Mouse (Mus musculus): ENCODE results near the gene Msi1. TPM values are rescaled to one million over a fixed set of nuclear protein-coding genes. Genes with fewer than 3 reads are reported as not detected.

The Msi1 gene
- polyA plus RNA-seq, 1 experiment from 2014 or later, result 17.1 TPM

DNA sequence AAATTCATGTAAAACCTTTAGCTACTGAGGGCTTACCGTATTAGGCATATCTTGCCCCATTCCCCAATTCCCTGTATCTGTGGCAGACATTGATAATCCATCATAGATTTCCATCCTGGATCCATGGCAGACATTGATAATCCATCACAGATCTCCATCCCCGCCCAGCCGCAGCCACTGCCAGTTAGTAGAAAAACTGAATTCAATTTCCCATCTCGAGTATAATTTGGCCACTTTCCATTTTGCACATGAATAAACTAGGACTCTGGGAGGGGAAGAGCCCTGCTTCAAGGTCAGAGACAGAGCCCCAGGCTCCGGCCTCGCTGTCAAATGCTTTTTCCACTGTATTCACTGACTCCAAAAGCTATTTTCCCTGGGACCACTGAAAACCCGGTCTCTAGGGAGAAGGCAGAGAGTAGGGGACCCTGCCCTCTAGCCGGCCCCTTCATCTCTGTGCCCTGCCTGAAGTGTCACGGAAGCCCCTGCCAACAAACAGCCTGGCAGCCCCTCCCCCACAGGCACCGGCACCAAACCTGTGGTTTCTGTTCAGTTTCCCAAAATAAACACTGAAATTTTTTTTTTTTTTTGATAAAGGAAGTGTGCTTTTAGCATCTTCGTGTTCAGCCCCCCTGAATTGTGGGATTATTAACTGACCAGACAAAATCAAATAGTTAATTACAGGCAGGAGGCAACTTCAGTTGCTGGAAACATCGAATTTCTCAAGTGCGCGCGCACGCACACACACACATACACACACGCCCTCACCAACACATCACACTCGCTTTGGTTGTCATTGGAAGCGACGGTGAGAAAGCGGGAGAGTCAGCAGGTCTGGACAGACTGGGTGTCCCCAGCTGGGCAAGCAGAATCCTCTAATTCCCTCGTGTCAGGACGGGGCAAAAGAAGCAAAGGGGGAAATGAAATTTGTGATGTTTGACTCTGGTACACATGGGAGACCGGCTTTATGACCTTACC lies 14.0 kb upstream of the Msi1 start:
- Histone ChIP-seq H3K36me3 (no peaks in the 10 kb centered on the region), H3K9me3 (no peaks in the 10 kb centered on the region), H3K4me3 (peak overlapping the region; percentile 37), H3K27me3 (ENCODE audit: insufficient read depth, poor library complexity, severe bottlenecking) (0 out of 2 replicates have a peak, but pooled peaks cover 4% of the 10 kb centered on the region), H3K4me1 (0 out of 2 replicates have a peak, but pooled peaks cover 3% of the 10 kb centered on the region), H3K27ac (0 out of 2 replicates have a peak overlapping the region, but pooled peaks have one; percentile 47)
- 56% methylated on average over 24 of the region's 24 CpGs for WGBS
- no peak for DNase-seq (ENCODE audit: low spot score)

DNA sequence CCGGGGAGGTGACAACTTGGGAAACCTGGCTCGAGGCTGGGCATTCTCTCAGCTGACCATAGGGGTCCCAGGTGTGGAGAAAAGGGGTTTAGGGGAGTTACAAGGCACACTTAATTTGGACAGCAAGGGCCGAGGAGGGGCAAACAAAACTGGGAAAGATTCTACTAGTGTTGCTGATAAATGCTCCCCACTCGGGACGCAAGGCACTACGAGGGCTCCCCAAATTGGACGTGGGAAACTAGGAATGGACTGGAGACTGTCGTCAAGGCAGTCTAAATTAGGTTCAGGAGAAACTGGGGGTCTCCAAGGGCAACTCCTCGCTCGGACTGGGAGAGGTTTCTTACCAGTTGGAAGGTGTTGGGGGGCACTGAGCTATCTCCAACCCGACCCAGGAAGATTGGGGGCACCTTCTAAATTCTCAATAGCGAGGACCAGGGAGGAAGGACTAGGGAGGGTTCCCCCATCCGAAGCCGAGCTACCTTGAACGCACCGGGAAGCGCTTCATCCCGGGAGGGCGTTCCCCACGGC lies 504 bp upstream of the Msi1 start:
- Histone ChIP-seq H3K27me3 (ENCODE audit: insufficient read depth, poor library complexity, severe bottlenecking) (peaks cover 41% of the 10 kb centered on the region), H3K27ac (peak overlapping the region; percentile 95), H3K36me3 (peaks cover 10% of the 10 kb centered on the region), H3K4me3 (peak overlapping the region; percentile 94), H3K9me3 (no peaks in the 10 kb centered on the region), H3K4me1 (peaks cover 36% of the 10 kb centered on the region)
- WGBS, result 2% methylated on average over 20 of the region's 20 CpGs
- no peak for DNase-seq (ENCODE audit: low spot score)

DNA sequence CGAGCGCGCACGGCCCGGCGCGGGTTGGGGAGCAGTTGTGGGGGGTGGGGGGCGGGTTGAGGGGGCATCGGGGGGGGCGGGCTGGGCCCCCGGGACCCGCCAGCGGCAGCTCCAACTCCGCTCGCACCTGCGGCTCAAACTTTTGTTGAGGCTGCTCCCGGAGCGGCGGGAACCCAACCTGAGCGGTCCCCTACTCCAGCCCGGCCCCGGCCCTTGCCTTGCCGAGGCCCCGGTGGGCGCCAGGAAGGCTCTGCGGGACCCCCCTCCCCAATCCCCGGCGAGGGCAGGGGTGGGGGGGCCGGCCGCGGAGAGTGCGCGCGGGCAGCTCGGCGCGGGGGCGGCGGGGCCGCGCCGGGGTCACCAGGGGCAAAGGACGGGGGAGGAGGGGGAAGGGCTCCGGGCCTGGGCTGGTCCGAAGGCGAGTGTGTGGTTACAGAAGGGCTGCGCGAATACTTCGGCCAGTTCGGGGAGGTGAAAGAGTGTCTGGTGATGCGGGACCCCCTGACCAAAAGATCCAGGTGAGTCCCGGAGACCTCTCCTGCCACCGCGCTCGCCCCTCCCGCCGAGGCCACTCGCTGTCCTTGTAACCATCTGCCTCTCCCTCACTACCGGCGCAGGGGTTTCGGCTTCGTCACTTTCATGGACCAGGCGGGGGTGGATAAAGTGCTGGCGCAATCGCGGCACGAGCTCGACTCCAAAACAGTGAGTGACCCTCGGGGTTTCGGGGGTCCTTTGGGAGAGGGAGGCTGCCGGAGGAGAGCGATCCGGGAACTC lies 975 bp downstream of the Msi1 start:
- peaks cover 41% of the 10 kb centered on the region for H3K27me3 ChIP-seq (ENCODE audit: insufficient read depth, poor library complexity, severe bottlenecking)
- H3K4me1 ChIP-seq, result peaks cover 47% of the 10 kb centered on the region
- WGBS, result under 1% methylated on average over 60 of the region's 73 CpGs

DNA sequence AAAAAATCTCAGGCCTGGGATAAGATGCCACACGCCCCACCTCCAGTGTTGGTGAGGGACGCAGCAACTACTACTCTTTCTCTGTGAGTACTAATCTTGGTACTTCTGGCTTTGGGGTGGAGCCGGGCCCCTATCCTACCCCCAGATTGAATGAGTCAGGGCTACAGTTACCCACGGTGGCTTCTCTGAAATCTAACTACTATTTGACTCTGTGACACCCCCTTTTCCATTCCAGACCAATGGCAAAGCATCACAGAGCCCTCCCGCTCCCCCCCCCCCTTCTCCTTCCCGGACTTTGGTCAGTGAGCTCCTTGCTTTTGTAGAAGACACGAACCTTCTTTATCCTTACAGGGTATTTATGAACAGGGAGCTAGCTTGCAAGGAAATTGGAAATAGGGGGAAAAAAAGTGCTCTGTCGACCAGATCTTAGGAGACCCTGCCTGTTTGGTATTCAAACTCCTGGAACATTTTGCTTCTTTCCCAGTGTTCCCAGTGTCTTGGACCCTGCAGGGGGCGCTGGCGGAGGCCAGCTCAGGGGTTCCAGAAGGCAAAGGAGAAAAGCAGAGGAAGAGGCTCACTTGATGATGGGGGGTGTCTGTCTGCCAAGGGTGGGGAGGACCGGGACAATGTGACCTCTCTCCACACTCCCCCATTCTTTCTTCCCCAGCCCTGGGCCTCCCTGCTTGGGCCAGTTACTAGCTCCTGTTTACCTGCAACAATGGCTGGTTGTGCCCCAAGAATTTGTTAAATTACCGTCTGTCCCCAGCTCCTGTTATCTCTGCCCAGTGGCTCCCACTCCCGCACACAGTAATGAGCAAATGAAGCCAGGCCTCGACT lies 1.9 kb downstream of the Msi1 start:
- WGBS, result 9% methylated on average over 14 of the region's 14 CpGs
- peaks cover 56% of the 10 kb centered on the region for H3K4me1 ChIP-seq
- H3K27ac ChIP-seq, result peak overlapping the region; percentile 95
- H3K27me3 ChIP-seq (ENCODE audit: insufficient read depth, poor library complexity, severe bottlenecking), result peaks cover 41% of the 10 kb centered on the region
- H3K9me3 ChIP-seq, result no peaks in the 10 kb centered on the region
- H3K4me3 ChIP-seq, result peak overlapping the region; percentile 94
- DNase-seq (ENCODE audit: low spot score), result no peak
- peaks cover 16% of the 10 kb centered on the region for H3K36me3 ChIP-seq

More for the DNA sequence above, 975 bp downstream of the Msi1 start:
- Histone ChIP-seq H3K4me3 (peak overlapping the region; percentile 94), H3K27ac (peak overlapping the region; percentile 95), H3K9me3 (no peaks in the 10 kb centered on the region), H3K36me3 (peaks cover 16% of the 10 kb centered on the region)
- DNase-seq (ENCODE audit: low spot score), result no peak

DNA sequence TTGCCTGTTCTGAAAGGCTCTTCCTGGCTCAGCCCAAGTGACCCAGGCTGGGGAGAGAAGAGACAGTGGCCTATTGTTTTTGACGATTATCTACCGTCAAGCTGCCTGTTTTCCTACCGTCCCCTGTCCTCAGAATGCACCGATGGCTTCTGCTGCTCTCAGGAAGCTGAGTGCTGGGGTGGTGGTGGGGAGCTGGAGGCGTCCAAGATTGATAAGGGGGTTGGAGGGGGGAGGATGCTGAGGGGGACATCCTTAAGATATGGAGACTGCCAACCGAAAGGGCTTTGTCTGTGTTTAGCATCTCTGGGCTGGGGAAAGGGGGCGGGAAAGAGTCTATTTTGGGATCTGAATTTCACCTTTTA lies 2.5 kb downstream of the Msi1 start:
- peak overlapping the region; percentile 94 for H3K4me3 ChIP-seq
- H3K4me1 ChIP-seq, result peaks cover 62% of the 10 kb centered on the region
- H3K9me3 ChIP-seq, result no peaks in the 10 kb centered on the region
- peaks cover 35% of the 10 kb centered on the region for H3K27me3 ChIP-seq (ENCODE audit: insufficient read depth, poor library complexity, severe bottlenecking)
- peak overlapping the region; percentile 59; the same call in 1 of the 2 replicates for H3K27ac ChIP-seq
- WGBS, result 19% methylated on average over 7 of the region's 7 CpGs
- peaks cover 16% of the 10 kb centered on the region for H3K36me3 ChIP-seq
- no peak for DNase-seq (ENCODE audit: low spot score)

DNA sequence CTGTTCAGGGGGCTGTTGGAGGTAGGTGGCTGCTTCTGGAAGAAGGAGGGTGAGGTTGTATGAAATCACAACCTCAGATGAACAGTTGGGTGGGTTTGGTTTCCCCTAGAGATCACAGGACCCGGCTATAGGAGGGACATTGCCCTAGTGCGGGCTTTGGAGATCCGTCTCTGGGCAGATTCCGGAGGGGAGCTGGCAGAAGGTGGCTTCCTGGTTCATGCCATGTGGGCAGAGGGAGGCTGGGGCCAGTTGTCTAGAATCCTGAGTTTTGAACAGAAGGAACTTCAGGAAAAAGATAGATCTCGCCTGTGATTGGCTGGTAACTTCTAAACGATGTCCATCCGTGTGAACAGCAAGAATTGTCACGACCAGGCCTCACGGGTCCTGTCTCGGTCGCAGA lies 3.0 kb downstream of the Msi1 start:
- H3K36me3 ChIP-seq, result peaks cover 16% of the 10 kb centered on the region

DNA sequence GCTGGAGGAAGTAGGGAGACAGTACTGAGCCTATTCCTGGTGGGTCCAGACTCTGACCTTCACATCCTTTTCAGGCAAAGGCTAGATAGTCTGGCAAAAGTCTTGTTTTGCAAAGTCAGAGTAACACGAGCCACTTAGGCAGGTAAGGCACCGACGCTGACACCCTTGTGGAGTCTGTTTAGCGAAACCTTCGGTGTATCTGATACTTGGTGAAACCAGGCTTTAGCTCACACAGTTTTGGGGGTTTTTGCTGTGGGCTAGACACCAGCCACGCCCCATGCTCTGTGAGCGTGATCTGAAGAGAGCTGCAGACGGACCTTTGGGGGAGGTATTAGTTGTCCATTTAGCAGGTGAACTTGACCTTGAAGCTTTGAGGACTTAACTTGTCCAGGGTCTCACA lies 3.8 kb downstream of the Msi1 start:
- 82% methylated on average over 8 of the region's 8 CpGs for WGBS
- no peak overlapping the region for H3K27ac ChIP-seq
- no peak for DNase-seq (ENCODE audit: low spot score)
- peaks cover 74% of the 10 kb centered on the region for H3K4me1 ChIP-seq
- peaks cover 21% of the 10 kb centered on the region for H3K27me3 ChIP-seq (ENCODE audit: insufficient read depth, poor library complexity, severe bottlenecking)
- H3K9me3 ChIP-seq, result no peaks in the 10 kb centered on the region
- H3K36me3 ChIP-seq, result peaks cover 16% of the 10 kb centered on the region
- H3K4me3 ChIP-seq, result no peak overlapping the region

More for the DNA sequence above, 3.0 kb downstream of the Msi1 start:
- no peak for DNase-seq (ENCODE audit: low spot score)
- no peak overlapping the region for H3K27ac ChIP-seq
- WGBS, result 84% methylated on average over 11 of the region's 11 CpGs
- no peaks in the 10 kb centered on the region for H3K9me3 ChIP-seq
- H3K4me3 ChIP-seq, result no peak overlapping the region
- peaks cover 29% of the 10 kb centered on the region for H3K27me3 ChIP-seq (ENCODE audit: insufficient read depth, poor library complexity, severe bottlenecking)
- peaks cover 67% of the 10 kb centered on the region for H3K4me1 ChIP-seq

DNA sequence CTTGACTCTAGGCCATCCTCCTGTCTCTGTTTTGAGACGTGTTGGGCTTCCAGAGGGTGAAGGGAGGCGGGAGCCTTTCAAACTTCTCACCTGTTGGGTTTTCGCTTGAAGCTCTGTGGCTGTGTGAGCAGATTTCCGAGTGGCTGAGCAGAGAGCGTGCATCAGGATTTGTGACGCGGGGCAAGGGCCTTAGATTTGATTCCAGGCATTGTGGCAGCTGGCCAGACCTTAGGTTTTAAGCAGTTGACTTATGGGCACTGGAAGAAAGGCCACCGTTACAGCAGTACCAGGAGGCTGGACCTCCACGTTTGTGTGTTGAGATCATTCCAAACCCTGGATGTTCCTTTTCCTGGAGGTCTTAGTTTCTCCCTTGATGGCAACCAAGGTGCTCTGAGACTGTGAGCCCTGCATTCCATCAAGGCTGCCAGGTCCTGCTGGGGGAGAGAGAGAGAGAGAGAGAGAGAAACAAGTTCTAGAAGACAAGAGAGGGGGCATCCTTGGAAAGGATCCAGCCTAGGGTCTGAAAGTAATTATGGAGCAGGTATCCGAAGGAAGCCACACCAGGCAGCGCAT lies 5.0 kb downstream of the Msi1 start:
- Histone ChIP-seq H3K36me3 (peaks cover 25% of the 10 kb centered on the region), H3K27me3 (ENCODE audit: insufficient read depth, poor library complexity, severe bottlenecking) (peaks cover 10% of the 10 kb centered on the region; the same call in 1 of the 2 replicates), H3K9me3 (no peaks in the 10 kb centered on the region), H3K4me1 (peaks cover 73% of the 10 kb centered on the region), H3K27ac (no peak overlapping the region), H3K4me3 (no peak overlapping the region)
- 69% methylated on average over 11 of the region's 11 CpGs for WGBS
- no peak for DNase-seq (ENCODE audit: low spot score)

DNA sequence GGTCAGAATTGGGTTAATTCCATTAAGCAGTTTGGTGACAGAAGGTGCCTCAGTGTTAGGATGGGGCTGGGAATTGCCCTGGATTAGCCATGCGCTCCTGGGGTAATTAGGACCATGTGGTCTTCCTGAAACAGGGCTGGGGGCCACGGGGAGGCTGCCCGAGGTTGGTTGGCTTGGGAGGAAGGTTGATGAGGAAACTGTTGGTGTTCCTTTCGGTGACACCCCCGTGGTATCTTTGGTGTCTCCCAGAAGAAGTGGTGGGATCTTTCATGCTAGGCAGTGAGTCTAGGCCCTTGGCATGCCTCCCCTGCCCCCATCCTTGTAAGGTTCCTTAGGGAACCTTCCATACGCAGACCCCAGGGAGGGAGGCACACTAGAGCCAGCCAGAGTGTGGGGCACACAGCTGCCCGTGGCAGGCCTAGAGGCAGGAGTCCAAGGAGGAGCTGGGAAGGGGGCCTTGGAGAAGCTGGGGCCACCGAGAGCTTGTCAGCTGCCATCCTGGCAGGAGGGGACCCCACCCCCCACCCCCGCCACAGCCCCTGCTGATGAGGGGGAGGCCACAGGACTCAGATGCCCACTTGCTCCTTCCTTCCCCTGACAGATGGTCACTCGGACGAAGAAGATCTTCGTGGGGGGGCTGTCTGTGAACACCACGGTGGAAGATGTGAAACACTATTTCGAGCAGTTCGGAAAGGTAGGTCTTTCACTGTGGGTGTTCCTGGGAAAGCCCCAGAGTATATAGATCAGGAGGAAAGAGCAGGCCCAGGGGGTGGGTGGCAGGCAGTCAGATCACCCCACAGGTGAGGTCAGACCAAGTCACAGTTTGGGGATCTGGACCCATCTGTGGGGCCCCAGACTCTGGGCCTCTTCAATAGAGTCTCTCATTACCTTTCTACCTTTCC lies 5.7 kb downstream of the Msi1 start:
- peaks cover 70% of the 10 kb centered on the region for H3K4me1 ChIP-seq
- no peak for DNase-seq (ENCODE audit: low spot score)
- H3K4me3 ChIP-seq, result no peak overlapping the region
- peak overlapping the region; percentile 95 for H3K27ac ChIP-seq
- 60% methylated on average over 15 of the region's 15 CpGs for WGBS
- peaks cover 28% of the 10 kb centered on the region for H3K36me3 ChIP-seq
- H3K27me3 ChIP-seq (ENCODE audit: insufficient read depth, poor library complexity, severe bottlenecking), result peaks cover 3% of the 10 kb centered on the region; the same call in 1 of the 2 replicates
- no peaks in the 10 kb centered on the region for H3K9me3 ChIP-seq

DNA sequence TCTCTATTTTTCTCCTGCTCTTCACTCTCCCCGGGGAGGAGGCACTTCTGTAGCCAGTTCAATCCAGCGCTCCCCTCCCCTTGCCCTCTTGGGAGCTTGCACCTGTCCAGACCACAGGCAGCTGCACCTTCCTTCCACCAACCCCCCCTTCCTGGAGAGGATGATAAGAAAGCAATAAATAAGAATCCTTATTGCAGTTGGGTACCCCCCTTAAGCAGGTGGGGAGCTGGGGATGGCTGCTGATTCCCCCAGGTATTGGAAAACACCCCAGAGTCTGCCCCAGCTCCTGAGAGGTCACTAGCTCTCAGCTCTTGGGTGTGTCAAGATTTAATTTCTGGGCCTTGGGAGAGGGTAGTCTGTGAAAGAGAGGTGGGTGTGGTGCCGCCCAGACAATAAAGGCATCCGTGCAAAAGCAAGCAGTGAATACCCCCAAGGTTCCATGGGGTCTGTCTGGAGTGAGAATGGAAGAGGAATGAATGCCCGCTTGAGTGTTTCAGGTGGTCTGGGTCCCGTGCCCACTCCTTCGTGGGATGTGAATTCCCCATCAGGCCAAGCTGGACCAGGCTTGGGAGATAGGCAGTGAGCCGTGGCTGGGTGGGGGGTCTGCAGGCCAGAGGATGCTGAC lies 6.5 kb downstream of the Msi1 start:
- peaks cover 64% of the 10 kb centered on the region for H3K4me1 ChIP-seq
- no peaks in the 10 kb centered on the region; the same call in 1 of the 2 replicates for H3K27me3 ChIP-seq (ENCODE audit: insufficient read depth, poor library complexity, severe bottlenecking)
- WGBS, result 35% methylated on average over 8 of the region's 8 CpGs
- H3K36me3 ChIP-seq, result peaks cover 28% of the 10 kb centered on the region
- peak overlapping the region; percentile 69 for H3K4me3 ChIP-seq
- H3K27ac ChIP-seq, result peak overlapping the region; percentile 95
- no peaks in the 10 kb centered on the region for H3K9me3 ChIP-seq
- DNase-seq (ENCODE audit: low spot score), result no peak
